In the genomic region with DNA sequence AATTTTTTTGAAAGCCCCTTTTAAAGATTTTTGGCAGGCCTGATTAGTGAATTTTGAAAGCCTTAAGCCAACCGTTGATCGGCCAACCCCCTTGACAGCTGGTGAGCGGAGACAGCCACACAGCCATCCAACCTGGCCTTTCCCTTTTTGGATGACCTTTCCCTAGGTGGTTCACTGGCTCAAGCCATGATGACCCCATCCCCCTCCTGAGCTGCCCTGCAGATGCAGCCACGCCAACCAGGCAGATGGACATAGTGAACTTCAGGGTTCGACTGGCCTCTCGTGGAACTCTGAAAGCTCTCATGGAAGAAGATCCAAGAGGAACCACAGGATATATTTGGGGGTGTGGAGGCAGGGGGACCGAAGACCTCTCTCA, we compare ENCODE assay signal across 30 mouse cellular contexts.
"Had no signal": no experiment of that assay in that cellular context is flagged by ENCODE, and none has a peak within 500 bp of the region (broad histone marks: within the 10 kb centered on the region; RNA-seq: fewer than 3 reads in every experiment).

No protein-coding gene starts in this region.

- H3K4me3 ChIP-seq: heart, embryonic 12.5 days; heart, embryonic 13.5 days; heart, embryonic 15.5 days; hindbrain, embryonic 10.5 days; hindbrain, embryonic 12.5 days; hindbrain, embryonic 13.5 days; hindbrain, embryonic 15.5 days; intestine, embryonic 15.5 days; kidney, embryonic 15.5 days; layer of hippocampus, adult 2 months; left cerebral cortex, adult 2 months had no signal

- DNase-seq: heart, postnatal 10 days; heart, postnatal 14 days; heart, postnatal 36 days; heart, postnatal 4 days; kidney, adult 11 months; kidney, adult 18-20 months; kidney, adult 2 months; kidney, adult 8-10 months; kidney, adult 9 months; kidney, postnatal 10 days; kidney, postnatal 14 days; kidney, postnatal 25 days; kidney, postnatal 36 days; kidney, postnatal 4 days; layer of hippocampus, adult 9-11 months; layer of hippocampus, postnatal 36 days had no signal

- H3K27ac ChIP-seq: heart, embryonic 13.5 days; heart, embryonic 15.5 days; hindbrain, embryonic 10.5 days; hindbrain, embryonic 12.5 days; hindbrain, embryonic 13.5 days; hindbrain, embryonic 14.5 days; hindbrain, embryonic 15.5 days; hindbrain, postnatal 0 days; intestine, embryonic 15.5 days; kidney, embryonic 15.5 days; kidney, postnatal 0 days; layer of hippocampus, adult 2 months; left cerebral cortex, adult 2 months had no signal

- H3K4me1 ChIP-seq: heart, embryonic 12.5 days; heart, embryonic 13.5 days; heart, embryonic 15.5 days; hindbrain, embryonic 10.5 days; intestine, embryonic 15.5 days; kidney, embryonic 15.5 days had no signal

- H3K27me3 ChIP-seq: heart, embryonic 12.5 days; heart, embryonic 13.5 days; heart, embryonic 15.5 days; hindbrain, embryonic 12.5 days; hindbrain, embryonic 13.5 days; hindbrain, embryonic 15.5 days; intestine, embryonic 15.5 days; kidney, embryonic 15.5 days had no signal
